In the genomic region with DNA sequence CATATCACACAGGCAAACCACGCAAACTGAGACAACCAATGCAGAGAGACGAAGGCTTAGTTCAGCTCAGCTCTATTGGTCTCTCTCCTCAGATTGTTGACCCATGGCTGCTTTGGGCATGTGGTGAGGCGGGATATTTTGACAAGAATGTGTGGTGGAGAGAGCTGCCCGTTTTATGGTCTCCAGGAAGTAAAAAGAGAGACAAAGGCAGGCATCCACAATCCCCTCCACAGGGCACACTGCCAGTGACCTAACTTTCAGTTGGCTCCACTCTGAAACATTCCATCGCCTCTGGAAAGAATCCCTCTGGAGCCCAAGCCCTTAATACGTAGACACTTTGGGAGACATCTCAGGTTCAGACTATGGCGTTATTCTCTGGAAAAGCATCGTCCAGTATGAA, we compare ENCODE assay signal across 11 mouse cellular contexts. TPM values are rescaled to one million over a fixed set of nuclear protein-coding genes. Genes with fewer than 3 reads are reported as not detected.
DNase-seq lines count a peak whose midpoint lies in the region; ATAC-seq lines count a peak whose summit lies in the region.
"Had no signal": no experiment of that assay in that cellular context is flagged by ENCODE, and none has a peak within 500 bp of the region (broad histone marks: within the 10 kb centered on the region; RNA-seq: fewer than 3 reads in every experiment).

No protein-coding gene starts in this region.

- no peaks in the 10 kb centered on the region for H3K36me3 ChIP-seq in hindbrain, embryonic 15.5 days
- H3K36me3 ChIP-seq in hindbrain, embryonic 12.5 days: no peaks in the 10 kb centered on the region
- no peaks in the 10 kb centered on the region for H3K36me3 ChIP-seq in lung, embryonic 15.5 days
- H3K36me3 ChIP-seq in stomach, embryonic 16.5 days (ENCODE audit: control insufficient read depth, insufficient read depth, low read length): no peaks in the 10 kb centered on the region
- H3K36me3 ChIP-seq: embryonic facial prominence, embryonic 12.5 days; liver, embryonic 13.5 days had no signal

- H3K4me3 ChIP-seq in hindbrain, embryonic 15.5 days: no peak overlapping the region
- no peak overlapping the region for H3K4me3 ChIP-seq in hindbrain, embryonic 12.5 days
- H3K4me3 ChIP-seq in lung, embryonic 15.5 days: no peak overlapping the region
- no peak overlapping the region for H3K4me3 ChIP-seq in stomach, embryonic 16.5 days (replicated peaks; ENCODE audit: low read length)
- H3K4me3 ChIP-seq: embryonic facial prominence, embryonic 12.5 days; liver, embryonic 13.5 days had no signal

- no peaks in the 10 kb centered on the region for H3K9me3 ChIP-seq in hindbrain, embryonic 15.5 days
- H3K9me3 ChIP-seq in hindbrain, embryonic 12.5 days (replicated peaks): no peaks in the 10 kb centered on the region
- no peaks in the 10 kb centered on the region for H3K9me3 ChIP-seq in lung, embryonic 15.5 days
- no peaks in the 10 kb centered on the region for H3K9me3 ChIP-seq in stomach, embryonic 16.5 days (replicated peaks; ENCODE audit: control insufficient read depth, low read length)
- H3K9me3 ChIP-seq: embryonic facial prominence, embryonic 12.5 days; liver, embryonic 13.5 days had no signal

- no peak overlapping the region for H3K27ac ChIP-seq in hindbrain, embryonic 15.5 days (replicated peaks)
- H3K27ac ChIP-seq in hindbrain, embryonic 12.5 days: no peak overlapping the region
- H3K27ac ChIP-seq in lung, embryonic 15.5 days: peak overlapping the region; percentile 91
- H3K27ac ChIP-seq in stomach, embryonic 16.5 days (ENCODE audit: low read length): peak overlapping the region; percentile 74; the same call in 1 of the 2 replicates
- H3K27ac ChIP-seq: embryonic facial prominence, embryonic 12.5 days; liver, embryonic 13.5 days had no signal

- H3K4me2 ChIP-seq in hindbrain, embryonic 15.5 days: no peak overlapping the region
- H3K4me2 ChIP-seq in hindbrain, embryonic 12.5 days (replicated peaks): no peak overlapping the region
- H3K4me2 ChIP-seq in lung, embryonic 15.5 days: no peak overlapping the region
- no peak overlapping the region for H3K4me2 ChIP-seq in stomach, embryonic 16.5 days (ENCODE audit: low read depth, low read length)
- H3K4me2 ChIP-seq: embryonic facial prominence, embryonic 12.5 days; liver, embryonic 13.5 days had no signal

- 62% methylated on average over 8 of the region's 8 CpGs for WGBS in hindbrain, embryonic 15.5 days
- WGBS in hindbrain, embryonic 12.5 days: 72% methylated on average over 8 of the region's 8 CpGs
- 29% methylated on average over 8 of the region's 8 CpGs for WGBS in lung, embryonic 15.5 days
- 63% methylated on average over 8 of the region's 8 CpGs for WGBS in stomach, embryonic 16.5 days

- DNase-seq in right cerebral cortex, postnatal 10 days (ENCODE audit: low spot score in 2 of 2): peak; percentile 36 to 50
- DNase-seq in right cerebral cortex, adult 2 months (ENCODE audit: low spot score in 2 of 2): no peak
- DNase-seq in B cell, adult 2 months: no peak
- DNase-seq: adrenal gland, adult 2 months; liver, embryonic 13.5 days; thymus, adult 2 months had no signal

- ATAC-seq in hindbrain, embryonic 15.5 days (ENCODE audit: low FRiP score, low read depth): peak; percentile 65; the same call in 1 of the 2 replicates
- ATAC-seq in hindbrain, embryonic 12.5 days (ENCODE audit: low FRiP score): no peak
- ATAC-seq in lung, embryonic 15.5 days (ENCODE audit: borderline replicate concordance, extremely low read depth, low FRiP score, low TSS enrichment): peak; percentile 14; the same call in 1 of the 2 replicates
- no peak for ATAC-seq in stomach, embryonic 16.5 days (ENCODE audit: insufficient read depth, low FRiP score)

- no peaks in the 10 kb centered on the region for H3K27me3 ChIP-seq in hindbrain, embryonic 15.5 days
- no peaks in the 10 kb centered on the region for H3K27me3 ChIP-seq in hindbrain, embryonic 12.5 days
- H3K27me3 ChIP-seq in lung, embryonic 15.5 days: no peaks in the 10 kb centered on the region
- H3K27me3 ChIP-seq in stomach, embryonic 16.5 days (ENCODE audit: control insufficient read depth, insufficient read depth, low read length): no peaks in the 10 kb centered on the region
- H3K27me3 ChIP-seq: embryonic facial prominence, embryonic 12.5 days; liver, embryonic 13.5 days had no signal

- H3K9ac ChIP-seq in hindbrain, embryonic 15.5 days: no peak overlapping the region
- no peak overlapping the region for H3K9ac ChIP-seq in hindbrain, embryonic 12.5 days
- no peak overlapping the region for H3K9ac ChIP-seq in lung, embryonic 15.5 days
- no peak overlapping the region for H3K9ac ChIP-seq in stomach, embryonic 16.5 days (ENCODE audit: low read length)
- H3K9ac ChIP-seq: embryonic facial prominence, embryonic 12.5 days; liver, embryonic 13.5 days had no signal

- no peaks in the 10 kb centered on the region for H3K4me1 ChIP-seq in hindbrain, embryonic 15.5 days (replicated peaks)
- no peaks in the 10 kb centered on the region for H3K4me1 ChIP-seq in hindbrain, embryonic 12.5 days
- peaks cover 37% of the 10 kb centered on the region for H3K4me1 ChIP-seq in lung, embryonic 15.5 days
- H3K4me1 ChIP-seq in stomach, embryonic 16.5 days (ENCODE audit: control insufficient read depth, insufficient read depth, low read length): peaks cover 25% of the 10 kb centered on the region
- H3K4me1 ChIP-seq: liver, embryonic 13.5 days had no signal

RNA-seq across cellular contexts. Expression of a gene that starts 10.8 kb away (rescaled TPM):
- 18.1 and 18.9 TPM in 2 replicates for polyA plus RNA-seq in hindbrain, embryonic 15.5 days (2015; fragmentation: Nextera tagmentation; extraction: Ambion mirVana)
- 31.9 and 32.7 TPM in 2 replicates for polyA plus RNA-seq in hindbrain, embryonic 12.5 days (2016; fragmentation: Nextera tagmentation; extraction: Ambion mirVana)
- polyA plus RNA-seq in lung, embryonic 15.5 days (2015; fragmentation: Nextera tagmentation; extraction: Ambion mirVana): 21.2 and 22.1 TPM in 2 replicates
- 18.7 and 19.3 TPM in 2 replicates for polyA plus RNA-seq in stomach, embryonic 16.5 days (2015; fragmentation: Nextera tagmentation; extraction: Ambion mirVana)

RNA-seq across cellular contexts. Expression of a gene that starts 56.7 kb away (rescaled TPM):
- polyA plus RNA-seq in hindbrain, embryonic 15.5 days (2015; fragmentation: Nextera tagmentation; extraction: Ambion mirVana): 23.0 and 24.2 TPM in 2 replicates
- polyA plus RNA-seq in hindbrain, embryonic 12.5 days (2016; fragmentation: Nextera tagmentation; extraction: Ambion mirVana): 35.9 and 36.5 TPM in 2 replicates
- 19.2 and 22.3 TPM in 2 replicates for polyA plus RNA-seq in lung, embryonic 15.5 days (2015; fragmentation: Nextera tagmentation; extraction: Ambion mirVana)
- 12.3 and 13.4 TPM in 2 replicates for polyA plus RNA-seq in stomach, embryonic 16.5 days (2015; fragmentation: Nextera tagmentation; extraction: Ambion mirVana)

Comparison
In these comparisons a context has a peak if more than half of its experiments do, and no peak if none do; other contexts are left out.
1. ATAC-seq: peak in hindbrain, embryonic 15.5 days (single experiment) and lung, embryonic 15.5 days (single experiment); none in hindbrain, embryonic 12.5 days (single experiment) and stomach, embryonic 16.5 days (single experiment).
2. DNase-seq: peak in right cerebral cortex, postnatal 10 days (2 of 2); none in right cerebral cortex, adult 2 months (0 of 2) and B cell, adult 2 months (0 of 2).
3. H3K27ac ChIP-seq: peak in lung, embryonic 15.5 days (single experiment) and stomach, embryonic 16.5 days (single experiment); none in hindbrain, embryonic 15.5 days (single experiment) and hindbrain, embryonic 12.5 days (single experiment).